Mouse (Mus musculus) cortical plate, adult 2 months (tissue): ENCODE data around the gene Sgpp2. TPM values are rescaled to one million over a fixed set of nuclear protein-coding genes. Genes with fewer than 3 reads are reported as not detected.

ENCODE experiments used
- H3K27ac ChIP-seq: fragments of 200-500 bp; 2 replicates; pipeline ENCODE4 v1.5.1; 2012; ENCODE audit warnings: low read length, control low read depth, inconsistent platforms; ENCODE audit not compliant: insufficient read depth
- H3K4me1 ChIP-seq: fragments of 200-500 bp; 2 replicates; pipeline ENCODE4 v1.6.1; 2011; ENCODE audit warnings: low read length; ENCODE audit not compliant: control insufficient read depth, insufficient read depth
- H3K4me3 ChIP-seq: fragments of 200-500 bp; 2 replicates; pipeline ENCODE4 v1.5.1; 2011; ENCODE audit warnings: mild to moderate bottlenecking, low read length, control low read depth; ENCODE audit not compliant: insufficient read depth
- CTCF ChIP-seq: fragments of 200-500 bp; IDR thresholded peaks from 2 replicates; pipeline ENCODE4 v1.5.1; 2011; ENCODE audit warnings: mild to moderate bottlenecking, control low read depth, low read length; ENCODE audit not compliant: insufficient read depth; ENCODE audit errors: extremely low read depth
- POLR2A ChIP-seq: fragments of 200-500 bp; IDR thresholded peaks from 2 replicates; pipeline ENCODE4 v1.6.1; 2011; ENCODE audit warnings: mild to moderate bottlenecking, low read length, control low read depth; ENCODE audit not compliant: insufficient read depth; ENCODE audit errors: extremely low read depth
- polyA plus RNA-seq: library from polyadenylated mRNA; depleted of rRNA; stranded (reverse); fragments of >200 nt; gene quantifications from 2 replicates; pipeline ENCODE4 v1.2.3, GENCODE M21; 2012

Gene Sgpp2
- polyA plus RNA-seq, 1 experiment: 20.3 TPM

- no peak overlapping the region for H3K27ac ChIP-seq
- H3K4me3 ChIP-seq: no peak overlapping the region
- no peaks in the 10 kb centered on the region for H3K4me1 ChIP-seq
- TF ChIP-seq CTCF (no peak), POLR2A (no peak)
Observed at GRCm38 (mm10) chr1:78420271-78420670, 110.1 kb downstream of the Sgpp2 start.

DNA sequence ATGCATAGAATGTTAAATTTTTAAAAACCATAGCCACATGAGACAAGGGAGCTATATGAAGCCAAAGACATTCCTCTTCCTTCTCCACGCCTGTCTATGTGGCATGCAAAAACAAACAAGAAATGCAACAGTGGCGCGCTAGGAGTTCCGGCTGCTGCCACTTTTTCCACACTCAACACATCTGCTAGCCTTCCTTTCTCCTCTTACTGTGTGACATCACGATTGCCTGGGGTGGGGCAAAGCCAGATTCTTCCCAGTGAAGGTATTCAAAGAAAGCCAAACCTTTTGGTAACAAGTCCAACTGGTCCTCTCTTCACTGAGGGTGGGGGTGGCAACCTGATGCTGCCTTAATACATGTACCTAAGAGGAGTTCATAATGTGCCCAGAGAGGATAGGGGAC is 111.6 kb downstream of the Sgpp2 start:
- Histone ChIP-seq H3K4me1 (peaks cover under 1% of the 10 kb centered on the region; the same call in 1 of the 2 replicates), H3K4me3 (no peak overlapping the region), H3K27ac (no peak overlapping the region)
- no peak for TF ChIP-seq CTCF
- TF ChIP-seq POLR2A: no peak

DNA sequence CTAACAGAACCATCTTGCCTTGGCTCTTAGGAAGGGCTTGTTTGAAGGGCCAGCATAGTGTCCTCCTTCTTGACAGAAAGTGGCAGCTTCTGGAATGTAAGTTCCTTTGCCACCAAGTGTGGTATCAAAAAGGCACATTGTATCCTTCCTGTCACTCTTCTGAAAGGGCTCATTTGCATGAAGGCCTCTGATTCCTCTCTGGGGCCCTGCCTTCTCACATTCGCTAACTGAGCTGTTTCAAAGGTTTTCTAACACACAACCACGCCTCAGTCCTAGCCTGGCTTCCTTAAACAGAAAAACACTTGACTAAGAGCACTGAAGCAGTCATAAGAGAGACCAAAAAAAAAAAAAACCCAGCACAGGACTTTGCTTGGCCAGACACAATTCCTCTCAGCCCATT is 112.4 kb downstream of the Sgpp2 start:
- no peak overlapping the region for H3K4me3 ChIP-seq
- H3K27ac ChIP-seq: no peak overlapping the region
- H3K4me1 ChIP-seq: peaks cover 2% of the 10 kb centered on the region; the same call in 1 of the 2 replicates
- TF ChIP-seq CTCF (no peak), POLR2A (no peak)

- Histone ChIP-seq H3K27ac (no peak overlapping the region), H3K4me1 (peaks cover 2% of the 10 kb centered on the region; the same call in 1 of the 2 replicates), H3K4me3 (no peak overlapping the region)
- TF ChIP-seq CTCF (no peak), POLR2A (no peak)
Observed at GRCm38 (mm10) chr1:78424848-78425247, 114.7 kb downstream of the Sgpp2 start.

DNA sequence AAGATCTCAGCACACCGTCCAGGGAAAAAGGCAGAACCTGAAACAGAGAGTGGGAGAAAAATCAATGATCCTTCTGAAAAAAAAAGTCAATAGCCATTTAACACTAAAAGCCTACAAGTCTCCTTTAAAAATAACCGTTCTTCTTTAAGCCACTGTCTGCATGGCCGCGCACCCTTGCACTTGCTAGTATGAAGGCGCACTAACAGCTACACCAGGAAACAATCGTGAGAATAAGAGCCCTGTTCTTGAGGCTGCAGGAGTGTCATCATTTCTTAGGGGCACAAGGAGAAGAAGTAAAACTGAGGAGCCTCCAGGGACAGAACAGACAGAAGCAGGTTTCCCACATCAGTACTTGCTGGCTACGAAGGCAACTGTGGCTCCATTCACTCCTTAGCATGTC is 115.2 kb downstream of the Sgpp2 start:
- Histone ChIP-seq H3K4me3 (no peak overlapping the region), H3K4me1 (peaks cover 2% of the 10 kb centered on the region; the same call in 1 of the 2 replicates), H3K27ac (no peak overlapping the region)
- TF ChIP-seq CTCF (no peak), POLR2A (no peak)

DNA sequence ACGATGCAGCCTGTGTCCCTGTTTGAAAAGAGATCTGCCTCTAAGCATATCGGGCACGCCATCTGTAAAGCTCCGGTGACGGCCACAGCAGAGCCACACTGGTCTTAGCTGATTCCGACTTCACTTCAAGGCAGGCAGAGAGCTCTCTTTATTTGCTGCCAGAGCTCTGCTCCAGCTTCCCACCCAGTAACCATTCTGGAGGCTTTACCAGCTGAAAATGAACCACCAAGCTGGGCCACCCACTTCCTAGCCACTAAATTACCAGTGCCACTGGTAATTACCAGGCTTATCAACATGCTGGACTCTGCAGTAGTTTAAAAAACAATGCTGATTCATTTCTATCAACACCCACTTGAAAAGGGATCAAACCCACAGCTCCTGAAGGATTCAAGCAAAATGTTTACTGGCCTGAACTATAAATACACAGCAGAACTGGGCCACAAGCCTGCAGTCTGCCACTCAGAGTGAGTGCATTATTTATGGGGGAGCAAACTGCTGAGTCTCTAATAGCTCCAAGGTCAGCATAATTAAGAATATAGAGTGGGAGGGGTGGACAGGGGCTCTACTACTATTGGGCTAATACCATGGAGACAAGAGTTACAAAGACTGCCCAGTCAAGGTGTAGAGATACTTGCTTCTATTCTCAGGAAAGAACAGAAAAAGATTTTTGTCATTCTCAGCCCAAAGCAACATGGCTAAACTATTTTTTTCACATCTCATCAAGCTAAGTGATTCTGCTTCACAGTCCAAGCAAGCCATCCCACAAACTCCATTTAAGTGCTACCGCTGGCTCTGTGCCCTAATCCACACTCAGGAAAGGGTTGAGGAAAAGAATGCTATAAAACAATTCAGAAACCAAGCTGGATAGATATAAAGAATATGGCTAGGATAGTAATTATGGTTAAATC is 115.9 kb downstream of the Sgpp2 start:
- no peak overlapping the region for H3K27ac ChIP-seq

DNA sequence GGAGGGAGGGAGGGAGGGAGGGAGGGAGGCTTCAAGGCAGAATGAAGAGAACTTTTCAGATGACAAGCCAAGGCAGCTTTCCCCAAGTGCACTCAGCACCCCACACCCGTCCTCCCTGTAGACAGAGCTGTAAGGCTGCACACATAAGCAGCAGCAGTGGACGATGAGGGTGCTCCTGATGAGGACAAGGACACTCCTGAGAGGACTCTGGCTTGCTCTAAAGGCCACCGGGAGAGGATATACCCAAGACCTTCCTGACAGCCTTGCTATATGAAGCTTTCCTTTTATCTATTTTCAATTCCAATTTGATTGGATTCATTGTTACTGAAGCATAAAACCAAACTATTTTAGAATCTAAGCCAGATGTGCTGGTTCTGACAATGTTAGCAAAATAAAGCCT is 116.7 kb downstream of the Sgpp2 start:
- peaks cover 2% of the 10 kb centered on the region; the same call in 1 of the 2 replicates for H3K4me1 ChIP-seq
- H3K4me3 ChIP-seq: no peak overlapping the region
- no peak overlapping the region for H3K27ac ChIP-seq
- TF ChIP-seq POLR2A (no peak), CTCF (no peak)

More for the DNA sequence above, 115.9 kb downstream of the Sgpp2 start:
- Histone ChIP-seq H3K4me1 (peaks cover 2% of the 10 kb centered on the region; the same call in 1 of the 2 replicates), H3K4me3 (no peak overlapping the region)
- no peak for TF ChIP-seq POLR2A
- TF ChIP-seq CTCF: no peak

- H3K4me1 ChIP-seq: peaks cover 2% of the 10 kb centered on the region; the same call in 1 of the 2 replicates
- H3K4me3 ChIP-seq: no peak overlapping the region
- TF ChIP-seq CTCF (no peak), POLR2A (no peak)
- no peak overlapping the region for H3K27ac ChIP-seq
Observed at GRCm38 (mm10) chr1:78428851-78429250, 118.7 kb downstream of the Sgpp2 start.

DNA sequence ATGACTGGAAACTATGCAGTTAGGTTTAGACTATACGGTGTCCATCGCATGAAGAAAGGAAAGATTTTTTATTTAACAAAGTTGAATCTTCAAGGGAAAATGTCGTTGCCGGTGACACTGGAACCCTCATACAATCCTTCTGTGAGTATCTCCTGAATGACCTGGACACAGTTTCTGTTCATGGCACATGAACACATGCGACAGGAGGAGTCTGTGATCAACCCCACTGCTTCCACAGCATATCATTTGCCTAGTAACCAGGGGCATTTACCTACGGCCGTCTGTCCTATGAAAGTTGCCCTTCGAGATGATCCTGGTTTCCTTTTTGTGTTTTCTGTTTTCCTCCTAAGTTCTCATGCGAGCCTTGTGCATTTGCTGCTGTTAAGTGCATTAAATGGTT is 123.3 kb downstream of the Sgpp2 start:
- no peak overlapping the region for H3K4me3 ChIP-seq
- H3K27ac ChIP-seq: no peak overlapping the region
- H3K4me1 ChIP-seq: no peaks in the 10 kb centered on the region
- TF ChIP-seq CTCF (no peak), POLR2A (no peak)

DNA sequence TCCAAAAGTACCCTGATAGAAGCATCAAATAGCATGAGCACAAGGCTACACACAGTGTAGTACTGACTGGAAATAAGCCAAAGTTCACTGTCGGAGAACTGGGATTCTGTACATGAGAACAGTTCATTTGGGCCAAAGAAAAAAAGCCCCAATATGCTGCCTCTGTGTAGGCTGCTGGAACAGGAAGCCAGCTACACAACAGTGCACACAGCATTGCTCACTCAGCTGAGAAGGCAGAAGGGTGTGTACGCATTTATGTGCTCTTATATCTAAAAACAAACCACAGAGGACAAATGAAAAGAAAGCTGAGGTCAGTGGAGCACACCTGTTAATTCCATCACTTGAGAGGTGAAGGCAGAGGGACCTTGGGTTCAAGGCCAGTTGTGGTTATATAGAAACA is 125.8 kb downstream of the Sgpp2 start:
- no peak overlapping the region for H3K4me3 ChIP-seq
- H3K4me1 ChIP-seq: no peaks in the 10 kb centered on the region
- TF ChIP-seq POLR2A (no peak), CTCF (no peak)
- no peak overlapping the region for H3K27ac ChIP-seq
